In the genomic region with DNA sequence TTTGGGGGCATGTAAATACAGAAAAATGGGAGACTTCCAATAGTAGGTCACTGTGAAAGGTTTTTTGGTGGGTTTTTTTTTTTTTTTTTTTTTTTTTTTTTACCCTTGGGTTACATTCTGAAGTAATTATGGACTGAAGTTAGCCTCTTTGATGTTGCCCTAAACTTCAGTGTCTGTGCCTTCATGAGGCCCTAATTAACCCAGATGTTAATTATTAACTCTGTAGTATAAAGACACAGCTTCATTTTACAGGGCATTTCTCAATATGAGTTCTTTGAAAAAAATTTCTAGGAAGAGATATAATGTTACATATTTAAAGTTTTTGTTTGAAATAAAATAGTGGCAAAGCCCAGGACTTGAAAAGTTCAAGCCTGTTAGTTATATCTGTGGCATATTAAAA, we compare ENCODE assay signal across 18 mouse cellular contexts. TPM values are rescaled to one million over a fixed set of nuclear protein-coding genes. Genes with fewer than 3 reads are reported as not detected.
DNase-seq lines count a peak whose midpoint lies in the region; ATAC-seq and TF ChIP-seq lines count a peak whose summit lies in the region.
"Had no signal": no experiment of that assay in that cellular context is flagged by ENCODE, and none has a peak within 500 bp of the region (broad histone marks: within the 10 kb centered on the region; RNA-seq: fewer than 3 reads in every experiment).

No protein-coding gene starts in this region.

- peak overlapping the region; percentile 84 for H3K27ac ChIP-seq in gastrocnemius, adult 2 months
- no peak overlapping the region for H3K27ac ChIP-seq in midbrain, embryonic 11.5 days (ENCODE audit: low read depth, low read length)
- no peak overlapping the region for H3K27ac ChIP-seq in midbrain, embryonic 16.5 days (ENCODE audit: low read length)
- no peak overlapping the region for H3K27ac ChIP-seq in intestine, embryonic 15.5 days
- no peak overlapping the region for H3K27ac ChIP-seq in forebrain, embryonic 14.5 days (ENCODE audit: low read depth, low read length)
- H3K27ac ChIP-seq: hindbrain, embryonic 12.5 days had no signal

- peak overlapping the region; percentile 66 for H3K4me3 ChIP-seq in gastrocnemius, adult 2 months
- no peak overlapping the region for H3K4me3 ChIP-seq in midbrain, embryonic 11.5 days (ENCODE audit: low read depth, low read length)
- H3K4me3 ChIP-seq in midbrain, embryonic 16.5 days (ENCODE audit: low read depth, low read length), result no peak overlapping the region
- H3K4me3 ChIP-seq in intestine, embryonic 15.5 days (replicated peaks), result no peak overlapping the region
- no peak overlapping the region for H3K4me3 ChIP-seq in forebrain, embryonic 14.5 days (ENCODE audit: low read depth, low read length)
- H3K4me3 ChIP-seq: hindbrain, embryonic 12.5 days had no signal

- no peak for TF ChIP-seq CTCF in gastrocnemius, adult 2 months (IDR thresholded peaks at IDR 0.05)

- intact Hi-C loops in gastrocnemius, adult 2 months (cut with DNase I), result no loop called here

- H3K27me3 ChIP-seq in midbrain, embryonic 11.5 days (ENCODE audit: control insufficient read depth, insufficient read depth, low read length), result no peaks in the 10 kb centered on the region
- H3K27me3 ChIP-seq in midbrain, embryonic 16.5 days (ENCODE audit: control insufficient read depth, insufficient read depth, low read depth, low read length), result no peaks in the 10 kb centered on the region
- H3K27me3 ChIP-seq in intestine, embryonic 15.5 days (replicated peaks), result no peaks in the 10 kb centered on the region
- H3K27me3 ChIP-seq in forebrain, embryonic 14.5 days (replicated peaks; ENCODE audit: control insufficient read depth, insufficient read depth, low read length), result no peaks in the 10 kb centered on the region
- H3K27me3 ChIP-seq: hindbrain, embryonic 12.5 days had no signal

- H3K9me3 ChIP-seq in midbrain, embryonic 11.5 days (ENCODE audit: control insufficient read depth, low read length), result no peaks in the 10 kb centered on the region
- no peaks in the 10 kb centered on the region for H3K9me3 ChIP-seq in midbrain, embryonic 16.5 days (replicated peaks; ENCODE audit: control insufficient read depth, low read length, poor library complexity, severe bottlenecking)
- no peaks in the 10 kb centered on the region for H3K9me3 ChIP-seq in intestine, embryonic 15.5 days
- H3K9me3 ChIP-seq in forebrain, embryonic 14.5 days (replicated peaks; ENCODE audit: control insufficient read depth, low read length), result no peaks in the 10 kb centered on the region
- H3K9me3 ChIP-seq: hindbrain, embryonic 12.5 days had no signal

- no peak for DNase-seq in gastrocnemius, adult 2 months
- DNase-seq in gastrocnemius, postnatal 10 days, result no peak
- DNase-seq in midbrain, embryonic 11.5 days (ENCODE audit: low spot score, missing footprints), result peak; percentile 56
- no peak for DNase-seq in urinary bladder, postnatal 25 days (ENCODE audit: low spot score)
- no peak for DNase-seq in forebrain, embryonic 14.5 days (ENCODE audit: low spot score)
- DNase-seq: adrenal gland, postnatal 10 days; cerebellum, adult 11-12 months; cerebellum, adult 9-10 months; cerebellum, postnatal 25 days; gastrocnemius, postnatal 36 days; heart, postnatal 4 days had no signal

- H3K9ac ChIP-seq in midbrain, embryonic 11.5 days (ENCODE audit: low read length), result no peak overlapping the region
- H3K9ac ChIP-seq in midbrain, embryonic 16.5 days (ENCODE audit: low read depth, low read length), result no peak overlapping the region
- no peak overlapping the region for H3K9ac ChIP-seq in intestine, embryonic 15.5 days
- H3K9ac ChIP-seq in forebrain, embryonic 14.5 days (ENCODE audit: low read length), result no peak overlapping the region
- H3K9ac ChIP-seq: hindbrain, embryonic 12.5 days had no signal

- H3K4me2 ChIP-seq in midbrain, embryonic 11.5 days, result no peak overlapping the region
- no peak overlapping the region for H3K4me2 ChIP-seq in midbrain, embryonic 16.5 days (ENCODE audit: low read length)
- no peak overlapping the region for H3K4me2 ChIP-seq in intestine, embryonic 15.5 days (replicated peaks)
- no peak overlapping the region for H3K4me2 ChIP-seq in forebrain, embryonic 14.5 days (ENCODE audit: low read length)
- H3K4me2 ChIP-seq: hindbrain, embryonic 12.5 days had no signal

- H3K36me3 ChIP-seq in midbrain, embryonic 11.5 days (ENCODE audit: control insufficient read depth, insufficient read depth, low read length), result no peaks in the 10 kb centered on the region
- H3K36me3 ChIP-seq in midbrain, embryonic 16.5 days (ENCODE audit: control insufficient read depth, insufficient read depth, low read length), result no peaks in the 10 kb centered on the region
- no peaks in the 10 kb centered on the region for H3K36me3 ChIP-seq in intestine, embryonic 15.5 days
- no peaks in the 10 kb centered on the region for H3K36me3 ChIP-seq in forebrain, embryonic 14.5 days (ENCODE audit: control insufficient read depth, insufficient read depth, low read length)
- H3K36me3 ChIP-seq: hindbrain, embryonic 12.5 days had no signal

- no peaks in the 10 kb centered on the region for H3K4me1 ChIP-seq in midbrain, embryonic 11.5 days (ENCODE audit: control insufficient read depth, insufficient read depth, low read length)
- H3K4me1 ChIP-seq in midbrain, embryonic 16.5 days (ENCODE audit: control insufficient read depth, insufficient read depth, low read length), result no peaks in the 10 kb centered on the region
- H3K4me1 ChIP-seq in intestine, embryonic 15.5 days (replicated peaks), result no peaks in the 10 kb centered on the region
- no peaks in the 10 kb centered on the region for H3K4me1 ChIP-seq in forebrain, embryonic 14.5 days (ENCODE audit: control insufficient read depth, insufficient read depth, low read length)
- H3K4me1 ChIP-seq: hindbrain, embryonic 12.5 days had no signal

- no peak for ATAC-seq in midbrain, embryonic 11.5 days (ENCODE audit: low FRiP score)
- ATAC-seq in midbrain, embryonic 16.5 days, result no peak
- ATAC-seq in intestine, embryonic 15.5 days, result 0 out of 2 replicates have a peak, but pooled peaks have one; percentile 65
- no peak for ATAC-seq in forebrain, embryonic 14.5 days
- ATAC-seq: forebrain, embryonic 16.5 days; hindbrain, embryonic 16.5 days had no signal

RNA-seq across cellular contexts. Expression of a gene that starts 2.6 kb away (rescaled TPM):
- total RNA-seq in gastrocnemius, adult 2 months (2021), result 10 to 100 TPM in 1 of 2 experiments, 1 to 10 TPM in 1; 7.4 to 13.2 TPM
- 10 to 100 TPM; 20.9 to 26.2 TPM for total RNA-seq in gastrocnemius, postnatal 10 days (2021)
- polyA plus RNA-seq in midbrain, embryonic 11.5 days (2014; fragmentation: Nextera tagmentation; extraction: Ambion mirVana), result 4.4 and 5.0 TPM in 2 replicates
- 2.6 and 2.7 TPM in 2 replicates for polyA plus RNA-seq in midbrain, embryonic 16.5 days (2015; fragmentation: Nextera tagmentation; extraction: Ambion mirVana)
- 1.1 and 1.2 TPM in 2 replicates for polyA plus RNA-seq in intestine, embryonic 15.5 days (2015; fragmentation: Nextera tagmentation; extraction: Ambion mirVana)
- 2.8 and 4.6 TPM in 2 replicates for polyA plus RNA-seq in forebrain, embryonic 14.5 days (2014; fragmentation: Nextera tagmentation; extraction: Ambion mirVana)
- total RNA-seq: MEL had no signal
- polyA plus RNA-seq: C2C12 had no signal
